Mouse (Mus musculus) midbrain, embryonic 13.5 days (tissue): ENCODE data around the gene Krt78. TPM values are rescaled to one million over a fixed set of nuclear protein-coding genes. Genes with fewer than 3 reads are reported as not detected.

Source experiments
- ATAC-seq: fragments of 200-750 bp; cut with Nextera tagmentation; 2 replicates; pipeline ENCODE4 v1.8.0; 2017; ENCODE audit warnings: mild to moderate bottlenecking, moderate TSS enrichment, moderate library complexity
- H3K27ac ChIP-seq: fragments of 300-500 bp; sonication (generic); 2 replicates; pipeline ENCODE4 v1.5.1; 2015; ENCODE audit warnings: inconsistent platforms, mild to moderate bottlenecking, moderate library complexity
- H3K27me3 ChIP-seq: fragments of 300-500 bp; sonication (generic); 2 replicates; pipeline ENCODE4 v1.6.1; 2015; ENCODE audit warnings: mild to moderate bottlenecking, inconsistent platforms
- H3K36me3 ChIP-seq: fragments of 300-500 bp; sonication (generic); 2 replicates; pipeline ENCODE4 v1.6.1; 2015; ENCODE audit warnings: mild to moderate bottlenecking, inconsistent platforms
- H3K4me1 ChIP-seq: fragments of 300-500 bp; sonication (generic); replicated peaks from 2 replicates; pipeline ENCODE4 v1.6.1; 2015; ENCODE audit warnings: inconsistent platforms
- H3K4me2 ChIP-seq: fragments of 300-500 bp; sonication (generic); replicated peaks from 2 replicates; pipeline ENCODE4 v1.6.1; 2015; ENCODE audit warnings: moderate library complexity, mild to moderate bottlenecking, inconsistent platforms
- H3K4me3 ChIP-seq: fragments of 300-500 bp; sonication (generic); replicated peaks from 2 replicates; pipeline ENCODE4 v1.5.1; 2015; ENCODE audit warnings: mild to moderate bottlenecking, inconsistent platforms
- H3K9ac ChIP-seq: fragments of 300-500 bp; sonication (generic); replicated peaks from 2 replicates; pipeline ENCODE4 v1.6.1; 2015; ENCODE audit warnings: mild to moderate bottlenecking, inconsistent platforms
- H3K9me3 ChIP-seq: fragments of 300-500 bp; sonication (generic); 2 replicates; pipeline ENCODE4 v1.6.1; 2016; ENCODE audit warnings: mild to moderate bottlenecking, inconsistent platforms
- WGBS: fragments of 180-500 bp; shearing (Covaris S2); methylation state at CpG from one replicate; pipeline ENCODE4 v1.1.7; 2015; 5-methylcytosine and 5-hydroxymethylcytosine counted together
- polyA plus RNA-seq: library from polyadenylated mRNA; unstranded; fragments of >200 nt; fragmentation: Nextera tagmentation; extraction: Ambion mirVana; gene quantifications from 2 replicates; pipeline ENCODE4 v1.2.1, GENCODE M21; 2015

The Krt78 gene
- polyA plus RNA-seq, 1 experiment from 2014 or later = not detected

- 81% methylated on average over 11 of the region's 11 CpGs for WGBS
- peaks cover 6% of the 10 kb centered on the region for H3K4me1 ChIP-seq
Measured at GRCm38 (mm10) chr15:101924635-101925034, 29.5 kb downstream of the Krt78 start, which contains the start of gene Krt4. Gene Krt4 (minus strand): TSS chr15:101924735.

DNA sequence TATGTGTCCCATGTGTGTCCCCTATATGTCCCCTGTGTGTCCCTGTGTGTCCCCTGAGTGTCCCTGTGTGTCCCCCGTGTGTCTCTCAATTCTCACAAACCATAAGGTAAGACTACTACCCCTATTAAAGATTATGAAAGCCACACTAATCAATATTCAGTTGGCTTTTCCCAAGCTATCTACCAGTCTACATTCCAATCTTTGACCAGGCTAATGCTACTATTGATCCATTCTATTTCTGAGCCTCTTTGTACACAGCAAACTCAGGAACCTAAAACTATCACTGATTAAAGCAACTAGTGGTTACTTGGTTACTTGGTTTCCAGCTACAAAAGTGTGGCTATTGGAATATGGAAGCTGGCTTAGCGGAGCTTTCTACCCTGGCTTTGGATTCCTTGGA is 31.8 kb downstream of the Krt78 start:
- Histone ChIP-seq H3K27me3 (no peaks in the 10 kb centered on the region), H3K27ac (no peak overlapping the region), H3K36me3 (no peaks in the 10 kb centered on the region), H3K4me3 (no peak overlapping the region), H3K4me2 (no peak overlapping the region), H3K9ac (no peak overlapping the region), H3K4me1 (no peaks in the 10 kb centered on the region), H3K9me3 (no peaks in the 10 kb centered on the region)
- no peak for ATAC-seq
- WGBS = 94% methylated on average over 2 of the region's 2 CpGs

More at GRCm38 (mm10) chr15:101924635-101925034, 29.5 kb downstream of the Krt78 start, which contains the start of gene Krt4:
- Histone ChIP-seq H3K27ac (no peak within 1 kb of the TSS), H3K9ac (no peak within 1 kb of the TSS; the same call in 1 of the 2 replicates), H3K9me3 (no peaks in the 10 kb centered on the region), H3K4me3 (no peak within 1 kb of the TSS), H3K36me3 (no peaks in the 10 kb centered on the region), H3K4me2 (no peak within 1 kb of the TSS), H3K27me3 (peaks cover 6% of the 10 kb centered on the region; the same call in 1 of the 2 replicates)
- ATAC-seq = no peak

- Histone ChIP-seq H3K4me1 (no peaks in the 10 kb centered on the region), H3K9me3 (no peaks in the 10 kb centered on the region), H3K27me3 (no peaks in the 10 kb centered on the region), H3K9ac (no peak overlapping the region), H3K36me3 (no peaks in the 10 kb centered on the region), H3K4me3 (no peak overlapping the region), H3K4me2 (no peak overlapping the region), H3K27ac (no peak overlapping the region)
- 76% methylated on average over 2 of the region's 2 CpGs for WGBS
- no peak for ATAC-seq
Measured at GRCm38 (mm10) chr15:101916072-101916471, 38.0 kb downstream of the Krt78 start.

DNA sequence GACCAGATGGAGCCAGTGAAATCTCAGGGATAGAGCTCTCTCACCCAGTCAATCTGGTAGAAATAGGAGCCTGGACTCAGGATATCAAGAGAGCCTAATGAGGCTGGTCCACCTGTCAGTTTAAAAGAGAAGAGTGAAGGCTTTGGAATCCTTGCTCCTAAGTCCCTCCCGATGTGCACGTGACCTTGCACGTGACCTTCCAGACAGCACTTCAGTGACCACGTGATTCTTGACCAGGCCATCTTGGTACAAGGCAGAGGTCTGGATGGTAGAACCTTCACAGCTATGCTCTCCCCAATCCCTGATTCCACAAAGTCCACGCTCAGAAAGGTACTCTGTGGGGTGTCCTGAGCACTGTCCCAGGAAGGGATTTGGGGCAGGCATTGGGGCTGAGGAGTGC is 49.2 kb downstream of the Krt78 start:
- no peak for ATAC-seq
- WGBS = 77% methylated on average over 5 of the region's 5 CpGs
- Histone ChIP-seq H3K4me2 (no peak overlapping the region), H3K9ac (no peak overlapping the region), H3K27ac (no peak overlapping the region), H3K4me3 (no peak overlapping the region), H3K27me3 (no peaks in the 10 kb centered on the region), H3K4me1 (0 out of 2 replicates have a peak, but pooled peaks cover 4% of the 10 kb centered on the region), H3K9me3 (no peaks in the 10 kb centered on the region), H3K36me3 (no peaks in the 10 kb centered on the region)

DNA sequence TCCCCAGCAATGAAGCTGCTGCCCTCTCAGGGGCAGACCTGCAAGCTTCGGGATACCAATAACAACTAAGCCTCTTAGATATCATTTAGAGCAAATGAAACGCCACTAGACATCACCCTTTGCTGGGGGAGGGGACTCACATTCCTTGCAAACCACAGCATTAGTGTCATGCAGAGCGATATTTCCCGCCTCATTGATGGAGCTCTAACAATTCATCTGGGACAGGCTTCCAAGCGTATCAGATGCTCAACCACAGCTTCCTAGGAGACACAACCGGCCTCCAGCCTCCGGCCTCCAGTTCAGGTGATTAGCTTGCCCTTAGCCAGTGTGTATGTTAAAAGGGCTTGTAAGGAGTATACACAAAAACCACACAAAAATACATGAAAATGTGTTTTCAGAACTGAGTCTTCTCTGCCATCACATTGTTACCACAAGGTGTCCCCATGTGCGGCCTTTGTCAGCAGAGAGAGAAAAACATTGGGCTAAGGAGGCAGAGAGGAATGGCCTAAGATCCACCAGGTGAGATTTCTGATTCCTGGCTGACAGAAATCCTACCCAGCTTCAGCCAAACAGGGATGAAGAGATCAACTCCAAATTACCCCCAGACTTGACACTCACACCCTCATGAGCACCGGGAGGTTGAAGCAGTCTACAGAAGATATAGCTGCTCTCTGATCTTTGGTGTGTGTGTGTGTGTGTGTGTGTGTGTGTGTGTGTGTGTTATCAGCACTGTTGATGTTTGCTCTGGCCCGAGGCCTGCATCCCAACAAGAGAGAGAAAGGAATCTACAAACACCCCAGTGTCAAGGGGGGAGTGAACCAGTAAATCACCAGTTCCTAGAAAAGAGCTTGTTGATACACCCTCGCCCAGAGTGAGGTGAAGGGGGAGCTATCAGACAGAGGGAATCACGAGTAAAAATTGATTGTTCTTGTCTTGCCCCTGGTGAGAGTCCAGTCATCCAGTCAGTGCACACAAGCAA is 51.6 kb downstream of the Krt78 start:
- Histone ChIP-seq H3K4me3 (no peak overlapping the region), H3K4me2 (no peak overlapping the region), H3K27ac (no peak overlapping the region), H3K9me3 (no peaks in the 10 kb centered on the region), H3K4me1 (0 out of 2 replicates have a peak, but pooled peaks cover 4% of the 10 kb centered on the region), H3K9ac (no peak overlapping the region), H3K27me3 (no peaks in the 10 kb centered on the region), H3K36me3 (no peaks in the 10 kb centered on the region)
- 54% methylated on average over 12 of the region's 12 CpGs for WGBS
- no peak for ATAC-seq

Other genes starting within 250 kb of the Krt78 start
- 0.19 and 0.26 TPM in 2 replicates for gene Krt5, start 241.4 kb downstream of the Krt78 start, polyA plus RNA-seq
- gene Krt71, start 211.2 kb downstream of the Krt78 start, polyA plus RNA-seq = not detected in 2 replicates
- gene Krt72, start 167.8 kb downstream of the Krt78 start, polyA plus RNA-seq = not detected in 2 replicates
- 0.50 and 1.0 TPM in 2 replicates for gene Krt73, start 151.9 kb downstream of the Krt78 start, polyA plus RNA-seq
- not detected in 2 replicates for gene Krt2, start 136.1 kb downstream of the Krt78 start, polyA plus RNA-seq
- gene Krt1, start 103.5 kb downstream of the Krt78 start, polyA plus RNA-seq = 4.2 and 4.7 TPM in 2 replicates
- gene Krt77, start 84.6 kb downstream of the Krt78 start, polyA plus RNA-seq = 0.15 TPM in 1 of 2 replicates, not detected in the other
- not detected in 2 replicates for gene Krt76, start 61.4 kb downstream of the Krt78 start, polyA plus RNA-seq
- 0.26 TPM in 1 of 2 replicates, not detected in the other for gene Krt4, start 29.6 kb downstream of the Krt78 start, polyA plus RNA-seq
- gene Krt79, start 14.0 kb downstream of the Krt78 start, polyA plus RNA-seq = 0.15 TPM in 1 of 2 replicates, not detected in the other
- gene Krt8, start 50.2 kb upstream of the Krt78 start, polyA plus RNA-seq = 1.1 and 1.6 TPM in 2 replicates
- 1.2 and 2.5 TPM in 2 replicates for gene Krt18, start 73.9 kb upstream of the Krt78 start, polyA plus RNA-seq
- gene Eif4b, start 119.5 kb upstream of the Krt78 start, polyA plus RNA-seq = 89.9 and 91.2 TPM in 2 replicates
- gene Tns2, start 146.1 kb upstream of the Krt78 start, polyA plus RNA-seq = 6.1 and 6.9 TPM in 2 replicates
- 38.0 and 38.5 TPM in 2 replicates for gene Spryd3, start 181.9 kb upstream of the Krt78 start, polyA plus RNA-seq
- gene Igfbp6, start 190.1 kb upstream of the Krt78 start, polyA plus RNA-seq = 0.72 and 0.81 TPM in 2 replicates
- not detected in 2 replicates for gene Soat2, start 196.2 kb upstream of the Krt78 start, polyA plus RNA-seq
- 81.1 and 83.0 TPM in 2 replicates for gene Zfp740, start 249.0 kb upstream of the Krt78 start, polyA plus RNA-seq